Mouse (Mus musculus) liver, postnatal 0 days (tissue): ENCODE data around the gene Shank1.

Source experiments
- CTCF ChIP-seq: sonication (generic); IDR thresholded peaks from 2 replicates; pipeline ENCODE4 v1.5.1; 2016; ENCODE audit warnings: antibody characterized with exemption, low read depth
- EP300 ChIP-seq: IDR thresholded peaks from 2 replicates; pipeline ENCODE4 v1.6.1; 2016; ENCODE audit warnings: antibody characterized with exemption, low read depth, mild to moderate bottlenecking

GRCm38 (mm10) chr7:44287760-44288159 is 22.3 kb upstream of the Shank1 start:
- TF ChIP-seq EP300 (no peak), CTCF (no peak)
